Mouse (Mus musculus) frontal cortex, postnatal 10 days (tissue): ENCODE data around the gene Rabepk.
A peak's percentile ranks its signal among the peaks of the same experiment; 100 is the strongest.
"Not testable (repeated sequence)": the region's sequence is repeated elsewhere in the genome, so short reads cannot be mapped to it uniquely, and the experiment has no call there.

ENCODE experiments used
- DNase-seq, 2 experiments: peaks; one replicate each; pipeline ENCODE4 v3.0.0; 2022; ENCODE audit warnings: low spot score in 2 of 2, mixed read lengths in 1 of 2

Rabepk gene

DNA sequence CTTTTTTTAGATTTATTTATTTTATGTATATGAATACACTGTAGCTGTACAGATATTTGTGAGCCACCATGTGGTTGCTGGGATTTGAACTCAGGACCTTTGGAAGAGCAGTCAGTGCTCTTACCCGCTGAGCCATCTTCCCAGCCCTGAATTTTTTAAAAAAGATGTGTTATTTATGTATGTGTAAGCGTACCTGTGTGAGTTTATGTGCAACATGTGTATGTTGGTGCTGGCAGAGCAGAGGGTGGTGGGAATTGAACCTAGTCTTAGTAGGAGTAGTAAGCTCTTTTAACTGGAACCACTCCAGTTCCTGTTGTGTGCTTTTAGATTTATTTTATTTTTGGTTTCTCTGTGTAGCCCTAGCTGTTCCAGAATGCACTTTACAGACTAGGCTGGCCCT is 4.5 kb upstream of the Rabepk start:
- no peak for DNase-seq

DNA sequence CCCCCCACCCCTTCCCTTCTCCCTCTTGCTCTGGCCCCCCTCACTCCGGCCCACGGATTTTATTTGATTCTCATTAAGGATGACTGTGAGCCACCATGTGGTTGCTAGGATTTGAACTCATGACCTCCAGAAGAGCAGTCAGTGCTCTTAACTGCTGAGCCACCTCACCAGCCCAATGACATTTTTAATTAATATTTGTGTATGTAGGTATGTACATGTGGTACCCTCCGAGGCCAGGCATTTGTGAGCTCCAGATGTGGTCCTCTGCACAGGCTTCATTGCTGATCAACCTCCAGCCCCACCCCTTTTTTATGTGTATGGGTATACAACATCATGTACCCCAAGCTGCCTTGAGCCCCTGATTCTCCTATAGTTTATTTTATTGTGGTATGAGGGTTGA is 4.0 kb upstream of the Rabepk start:
- DNase-seq: no peak

DNA sequence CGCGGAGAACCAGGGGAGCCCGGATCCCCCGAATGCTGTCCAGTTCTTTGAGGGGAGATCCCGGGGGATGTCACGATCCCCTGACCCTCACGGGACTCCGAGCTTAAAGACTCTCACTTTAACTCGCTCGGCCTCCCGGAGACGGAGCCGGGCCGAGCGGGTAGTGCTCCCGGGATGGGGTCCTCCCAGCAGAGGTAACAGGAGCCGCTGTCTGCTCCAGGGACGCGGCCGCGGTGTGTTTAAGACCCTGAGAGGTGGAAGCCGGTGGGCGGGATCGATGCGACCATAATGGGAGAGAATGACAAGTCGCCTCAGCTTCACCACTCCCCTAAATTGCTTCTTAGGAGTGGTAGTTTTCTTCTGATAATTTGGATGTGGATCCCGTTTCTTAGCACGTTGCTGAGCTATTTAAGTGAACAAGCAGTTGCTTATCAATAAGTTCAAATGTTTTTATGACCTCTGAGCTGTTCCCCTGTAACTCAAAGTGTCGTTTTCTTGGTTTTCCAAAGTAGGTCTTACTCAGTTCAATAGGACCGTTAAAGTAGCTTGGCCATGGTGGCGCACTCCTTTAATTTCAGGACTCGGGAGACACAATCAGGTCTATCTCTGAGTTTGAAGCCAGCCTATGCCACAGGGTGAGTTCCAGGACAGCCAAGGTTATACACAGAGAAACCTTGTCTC is 3.0 kb upstream of the Rabepk start:
- peak in 1 of 2 experiments; percentile 41 for DNase-seq

DNA sequence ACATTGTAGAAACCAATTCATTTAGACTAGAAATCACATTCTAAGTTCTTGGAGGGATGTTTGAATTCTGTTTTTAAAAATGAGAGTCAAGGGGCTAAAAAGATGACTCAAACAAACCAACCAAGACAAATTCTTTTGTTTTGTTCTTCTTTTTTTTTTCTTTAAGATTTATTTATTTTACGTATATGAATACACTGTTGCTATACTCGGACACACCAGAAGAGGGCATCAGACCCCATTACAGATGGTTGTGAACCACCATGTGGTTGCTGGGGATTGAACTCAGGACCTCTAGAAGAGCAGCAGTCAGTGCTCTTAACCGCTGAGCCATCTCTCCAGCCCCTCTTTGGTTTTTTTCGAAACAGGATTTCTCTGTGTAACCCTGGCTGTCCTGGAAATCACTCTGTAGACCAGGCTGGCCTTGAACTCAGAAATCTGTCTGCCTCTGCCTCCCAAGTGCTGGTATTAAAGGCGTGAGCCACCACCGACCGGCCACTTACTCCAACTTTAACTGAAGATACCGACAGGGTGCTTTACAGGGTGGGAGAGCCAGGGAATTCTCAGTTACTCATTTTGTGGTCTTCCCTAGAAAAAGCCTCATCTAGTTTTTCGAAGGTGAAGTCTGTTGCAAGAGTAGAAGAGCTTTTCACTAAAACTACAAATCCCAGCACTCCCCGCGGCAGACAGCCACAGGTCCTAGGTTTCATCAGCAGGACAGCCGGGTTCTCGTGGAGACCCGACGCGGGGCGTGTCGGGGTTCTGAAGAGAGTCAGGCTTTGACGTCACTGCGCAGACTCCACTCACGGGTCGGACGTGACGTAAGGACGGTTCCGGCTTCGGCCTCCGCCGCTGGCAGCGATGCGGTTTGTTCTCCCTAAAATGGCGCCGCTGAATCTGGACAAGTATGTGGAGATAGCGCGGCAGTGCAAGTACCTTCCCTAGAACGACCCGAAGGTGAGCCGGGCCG is 2.1 kb upstream of the Rabepk start:
- DNase-seq: peak; percentile 96 to 97

DNA sequence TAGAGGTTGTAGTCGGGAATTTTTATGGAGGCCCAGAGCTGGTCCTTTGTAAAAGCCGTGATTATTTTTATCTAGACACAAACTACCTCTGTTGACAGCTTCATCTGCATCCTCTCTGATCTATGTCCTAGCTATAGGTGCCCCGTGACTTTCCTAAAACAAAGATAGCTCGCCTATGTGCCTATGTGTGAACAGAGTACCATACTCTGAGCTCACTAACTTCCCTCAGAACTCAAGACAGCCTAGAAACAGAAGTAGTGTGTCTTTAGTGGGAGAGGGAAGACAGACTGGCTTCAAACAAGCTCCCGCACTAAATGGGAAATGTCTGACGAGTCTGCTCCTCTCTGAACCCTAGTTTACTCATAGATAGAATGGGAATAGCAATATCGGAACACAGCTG is 659 bp upstream of the Rabepk start:
- no peak for DNase-seq

DNA sequence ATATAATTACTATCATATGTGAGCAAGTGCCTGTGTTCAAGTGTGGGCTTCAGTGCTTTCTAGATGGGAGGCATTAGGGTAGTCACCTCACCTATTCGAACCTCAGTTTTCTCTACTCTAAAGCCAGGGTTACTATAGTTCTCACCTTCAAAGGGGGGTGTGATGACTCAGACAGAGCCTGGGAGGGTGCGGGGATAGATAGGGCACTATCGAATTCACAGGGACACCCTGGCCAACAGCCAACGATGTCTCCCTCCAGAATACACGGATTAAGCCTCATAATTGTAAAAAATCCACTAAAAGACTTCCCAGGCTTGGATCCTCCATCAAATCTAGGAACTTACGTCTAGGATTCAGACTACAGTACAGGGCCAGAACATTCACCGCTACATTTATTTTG is 4.3 kb downstream of the Rabepk start:
- no peak for DNase-seq

DNA sequence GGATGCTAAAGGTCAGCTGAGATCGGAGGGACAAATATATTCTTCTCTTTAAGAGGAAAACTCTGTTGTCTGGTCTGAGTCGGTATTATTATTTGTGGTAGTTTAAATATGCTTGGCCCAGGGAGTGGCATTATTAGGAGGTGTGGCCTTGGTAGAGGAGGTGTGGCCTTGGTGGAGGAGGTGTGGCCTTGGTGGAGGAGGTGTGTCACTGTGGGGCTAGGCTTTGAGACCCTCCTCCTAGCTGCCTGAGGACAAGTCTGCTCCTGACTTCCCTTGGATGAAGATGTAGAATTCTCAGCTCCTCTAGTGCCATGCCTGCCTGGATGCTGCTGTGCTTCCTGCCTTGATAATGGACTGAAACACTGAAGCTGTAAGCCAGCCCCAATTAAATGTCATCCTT is 5.2 kb downstream of the Rabepk start:
- no peak for DNase-seq

DNA sequence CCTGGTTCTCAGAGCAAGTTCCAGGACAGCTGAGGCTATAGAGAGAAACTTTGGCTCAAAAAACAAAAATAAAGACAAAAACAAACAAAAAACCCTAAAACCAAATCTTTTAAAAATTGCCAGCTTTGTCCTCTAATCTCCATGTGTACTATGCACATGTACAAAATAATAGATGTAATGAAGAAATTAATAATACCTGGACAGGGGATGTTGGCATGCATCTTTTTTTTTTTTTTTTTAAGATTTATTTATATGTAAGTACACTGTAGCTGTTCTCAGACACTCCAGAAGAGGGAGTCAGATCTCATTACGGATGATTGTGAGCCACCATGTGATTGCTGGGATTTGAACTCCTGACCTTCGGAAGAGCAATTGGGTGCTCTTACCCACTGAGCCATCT is 7.2 kb downstream of the Rabepk start:
- DNase-seq: not testable (repeated sequence)

DNA sequence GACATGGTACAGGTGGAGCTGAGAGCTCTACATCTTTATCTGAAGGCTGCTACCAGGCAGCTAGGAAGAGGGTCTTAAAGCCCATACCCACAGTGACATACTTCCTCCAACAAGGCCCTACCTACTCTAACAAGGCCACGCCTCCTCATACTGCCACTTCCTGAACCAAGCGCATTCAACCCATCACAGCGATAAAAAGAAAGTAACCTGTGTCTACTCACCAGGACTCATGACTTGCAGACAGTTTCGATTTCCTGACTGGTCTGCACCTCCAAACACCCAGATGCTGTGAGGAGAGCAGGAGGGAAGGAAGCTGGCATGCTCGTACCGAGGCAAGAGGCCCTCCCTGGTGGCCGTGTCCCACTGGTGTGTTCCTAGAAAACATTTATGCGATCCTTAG is 9.4 kb downstream of the Rabepk start:
- DNase-seq: no peak

DNA sequence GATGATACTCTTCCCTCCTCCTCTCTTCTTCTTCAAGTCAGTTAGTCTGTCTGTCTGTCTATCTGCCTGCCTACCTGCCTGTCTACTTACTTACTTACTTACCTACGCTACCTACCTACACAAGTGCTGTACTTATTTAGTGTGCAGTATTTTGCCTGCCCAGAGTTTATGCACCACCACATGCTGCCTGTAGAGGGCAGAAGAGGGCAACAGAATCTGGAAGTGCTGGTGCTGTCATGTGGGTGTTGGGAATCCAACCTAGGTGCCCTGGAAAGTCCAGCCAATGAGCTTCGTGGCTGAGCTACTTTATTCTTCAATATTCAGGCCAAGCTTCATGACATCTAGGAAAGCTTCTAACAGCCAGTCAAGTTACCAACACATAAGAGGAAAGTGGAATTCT is 15.6 kb downstream of the Rabepk start:
- no peak for DNase-seq

DNA sequence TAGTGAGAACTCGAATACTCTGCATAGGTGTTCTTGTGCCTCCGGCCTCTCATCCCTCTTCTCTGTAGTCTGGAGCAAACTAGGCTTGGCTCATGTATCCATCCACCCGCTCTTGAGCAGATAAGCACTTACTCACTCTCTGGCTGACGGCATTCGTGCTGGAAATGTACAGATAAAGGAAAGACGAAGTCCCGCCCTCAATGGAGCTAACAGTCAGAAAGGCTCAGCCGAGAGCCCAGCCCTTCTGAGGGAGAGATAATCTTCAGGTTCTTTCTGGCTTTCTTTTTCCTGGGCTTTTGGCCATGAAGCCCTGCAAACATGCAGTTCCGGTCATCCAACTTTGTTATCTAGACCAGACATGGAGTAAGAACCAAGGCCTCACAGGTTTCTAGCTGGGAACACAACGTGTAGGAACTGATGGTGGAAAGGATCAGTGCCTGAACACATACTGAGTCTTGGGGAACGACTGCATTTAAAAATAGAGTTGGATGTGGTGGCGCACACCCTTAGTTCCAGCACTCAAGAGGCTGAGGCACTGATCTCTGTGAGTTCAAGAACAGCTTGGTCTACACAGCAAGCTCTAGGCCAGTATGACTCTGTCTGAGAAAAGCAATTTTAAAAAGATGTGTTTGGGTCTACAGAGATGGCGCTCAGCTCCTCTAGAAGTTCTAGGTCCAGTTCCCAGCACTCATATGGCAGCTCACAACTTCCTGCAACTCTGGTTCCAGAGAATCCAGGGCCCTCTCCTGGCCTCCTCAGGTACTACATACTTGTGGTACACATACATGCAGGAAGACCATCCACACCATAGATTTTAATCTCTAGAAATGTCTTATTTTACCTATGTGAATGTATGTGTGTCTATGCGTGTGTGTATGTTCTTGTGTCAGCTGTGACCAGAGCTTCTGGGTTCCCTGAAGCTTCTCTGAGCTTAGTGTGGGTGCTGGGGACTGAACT is 16.4 kb downstream of the Rabepk start:
- no peak for DNase-seq

DNA sequence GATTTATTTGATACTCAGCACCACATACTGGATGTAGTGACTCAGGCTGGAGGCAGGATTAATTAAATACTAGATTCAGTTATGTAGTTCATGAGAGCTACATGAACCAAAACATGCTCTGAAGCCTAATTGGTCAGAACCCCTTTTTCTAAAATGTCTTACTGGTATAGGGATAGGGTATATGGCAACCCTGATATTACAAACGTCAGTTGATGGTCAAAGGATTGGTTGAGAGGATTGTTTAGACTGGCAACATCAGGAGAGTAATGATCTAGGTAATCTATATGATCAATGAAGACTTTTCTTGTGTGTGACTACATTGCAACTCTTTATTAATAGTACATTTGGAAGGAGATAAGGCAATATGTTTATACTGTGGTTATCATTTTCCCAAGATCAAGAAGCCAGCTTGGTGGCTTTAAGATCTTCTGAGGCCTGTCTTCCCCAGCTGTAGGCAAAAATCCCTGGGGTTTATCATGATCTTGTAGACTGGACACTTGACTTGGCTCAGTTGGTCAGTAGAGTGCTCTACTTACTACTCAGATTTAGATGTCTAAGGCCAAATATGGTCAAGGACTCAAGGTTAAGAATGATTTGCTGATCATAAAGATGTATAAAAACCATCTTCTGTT is 22.4 kb downstream of the Rabepk start:
- DNase-seq: no peak

DNA sequence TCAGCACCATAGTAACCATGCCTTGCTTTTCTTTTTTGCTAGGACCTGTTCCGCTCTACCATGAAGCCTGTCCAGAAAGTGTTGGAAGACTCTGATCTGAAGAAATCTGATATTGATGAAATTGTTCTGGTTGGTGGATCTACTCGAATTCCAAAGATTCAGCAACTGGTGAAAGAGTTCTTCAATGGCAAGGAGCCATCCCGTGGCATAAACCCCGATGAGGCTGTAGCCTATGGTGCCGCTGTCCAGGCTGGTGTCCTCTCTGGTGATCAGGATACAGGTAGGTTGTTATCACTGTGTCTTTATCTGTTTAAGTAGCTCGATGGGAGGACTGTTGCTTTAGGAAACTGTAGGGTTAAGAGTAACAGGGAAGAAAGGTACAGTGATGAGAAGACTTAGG is 25.2 kb downstream of the Rabepk start:
- no peak for DNase-seq

DNA sequence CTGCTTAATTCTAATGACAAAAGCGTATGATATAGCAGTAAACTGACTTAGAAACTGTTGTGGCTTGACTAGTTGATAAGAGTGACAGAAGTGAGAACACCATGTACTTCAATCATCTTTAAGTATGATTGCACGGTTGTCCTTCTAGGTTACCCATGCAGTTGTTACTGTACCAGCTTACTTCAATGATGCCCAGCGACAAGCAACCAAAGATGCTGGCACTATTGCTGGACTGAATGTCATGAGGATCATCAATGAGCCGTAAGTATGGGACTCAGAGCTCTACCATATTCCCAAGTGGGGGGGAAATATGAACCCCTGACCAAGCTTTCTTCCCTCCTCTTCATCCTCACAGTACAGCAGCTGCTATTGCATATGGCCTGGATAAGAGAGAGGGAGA is 26.0 kb downstream of the Rabepk start:
- no peak for DNase-seq

DNA sequence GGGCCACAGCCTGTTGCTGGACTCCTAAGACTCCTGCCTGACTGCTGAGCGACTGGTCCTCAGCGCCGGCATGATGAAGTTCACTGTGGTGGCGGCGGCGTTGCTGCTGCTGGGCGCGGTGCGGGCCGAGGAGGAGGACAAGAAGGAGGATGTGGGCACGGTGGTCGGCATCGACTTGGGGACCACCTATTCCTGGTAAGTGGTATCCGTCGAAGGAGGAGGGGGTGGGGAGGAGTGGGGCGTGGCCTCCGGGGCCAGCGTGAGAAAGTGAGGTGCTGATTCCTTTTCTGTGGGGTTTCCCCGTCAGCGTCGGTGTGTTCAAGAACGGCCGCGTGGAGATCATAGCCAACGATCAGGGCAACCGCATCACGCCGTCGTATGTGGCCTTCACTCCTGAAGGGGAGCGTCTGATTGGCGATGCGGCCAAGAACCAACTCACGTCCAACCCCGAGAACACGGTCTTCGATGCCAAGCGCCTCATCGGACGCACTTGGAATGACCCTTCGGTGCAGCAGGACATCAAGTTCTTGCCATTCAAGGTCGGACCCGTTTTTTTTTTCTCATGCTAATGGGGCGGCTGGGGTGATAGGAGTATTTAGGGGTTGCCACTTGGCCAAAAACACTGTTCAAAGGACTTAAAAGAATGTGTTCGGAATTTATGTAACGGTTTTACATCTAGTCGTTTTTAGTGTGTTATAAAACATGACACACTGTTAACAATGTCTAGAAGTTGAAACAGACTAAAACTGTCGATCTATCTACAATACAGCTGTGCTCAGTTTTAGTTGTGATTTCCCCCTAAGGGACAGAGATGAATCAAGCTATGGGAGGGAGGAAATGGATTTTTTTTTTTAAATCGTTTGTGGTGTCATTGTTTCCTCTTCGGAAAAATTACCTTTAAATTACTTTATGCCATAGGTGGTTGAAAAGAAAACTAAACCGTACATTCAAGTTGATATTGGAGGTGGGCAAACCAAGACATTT is 27.2 kb downstream of the Rabepk start:
- no peak for DNase-seq

DNA sequence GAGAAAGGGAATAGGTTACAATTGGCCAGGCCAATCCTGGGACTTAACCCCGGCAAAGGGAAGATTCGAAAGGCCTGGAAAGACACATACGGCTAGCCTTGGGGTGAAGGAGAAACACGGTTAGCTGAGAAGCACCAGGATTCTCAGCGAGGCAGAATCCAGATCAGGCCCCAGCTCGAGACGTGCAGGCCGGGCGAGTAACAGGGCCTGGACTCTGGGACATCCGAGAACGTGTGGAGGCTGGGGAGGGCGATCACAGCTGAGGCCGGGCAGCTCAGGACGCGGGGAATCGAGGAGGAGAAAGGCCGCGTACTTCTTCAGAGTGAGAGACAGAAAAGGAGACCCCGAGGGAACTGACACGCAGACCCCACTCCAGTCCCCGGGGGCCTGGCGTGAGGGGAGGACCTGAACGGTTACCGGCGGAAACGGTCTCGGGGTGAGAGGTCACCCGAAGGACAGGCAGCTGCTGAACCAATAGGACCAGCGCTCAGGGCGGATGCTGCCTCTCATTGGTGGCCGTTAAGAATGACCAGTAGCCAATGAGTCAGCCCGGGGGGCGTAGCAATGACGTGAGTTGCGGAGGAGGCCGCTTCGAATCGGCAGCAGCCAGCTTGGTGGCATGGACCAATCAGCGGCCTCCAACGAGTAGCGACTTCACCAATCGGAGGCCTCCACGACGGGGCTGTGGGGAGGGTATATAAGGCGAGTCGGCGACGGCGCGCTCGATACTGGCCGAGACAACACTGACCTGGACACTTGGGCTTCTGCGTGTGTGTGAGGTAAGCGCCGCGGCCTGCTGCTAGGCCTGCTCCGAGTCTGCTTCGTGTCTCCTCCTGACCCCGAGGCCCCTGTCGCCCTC is 28.1 kb downstream of the Rabepk start, which contains the start of gene Hspa5:
Gene Hspa5, plus strand, starts transcription at position 603 of the 859 bp plus-strand sequence.
- peak; percentile 99 to 100 for DNase-seq

DNA sequence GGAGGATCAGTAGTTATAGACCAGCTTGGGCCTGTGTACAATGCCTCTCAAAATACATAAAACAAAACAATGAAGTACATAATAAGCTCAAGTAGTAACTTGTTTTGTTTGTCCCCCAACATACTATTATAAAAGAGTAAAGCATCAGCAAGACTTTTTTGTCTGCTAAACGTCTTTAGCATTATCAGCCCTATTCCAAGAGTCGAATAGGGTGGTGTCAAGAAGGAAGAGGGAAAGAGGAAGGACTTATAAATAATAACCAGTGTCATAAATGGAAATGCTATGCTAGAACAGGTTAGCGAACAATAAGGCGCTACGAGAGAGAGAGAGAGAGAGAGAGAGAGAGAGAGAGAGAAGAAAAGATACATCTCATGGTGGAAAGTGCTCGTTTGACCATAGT is 28.8 kb downstream of the Rabepk start:
- no peak for DNase-seq

DNA sequence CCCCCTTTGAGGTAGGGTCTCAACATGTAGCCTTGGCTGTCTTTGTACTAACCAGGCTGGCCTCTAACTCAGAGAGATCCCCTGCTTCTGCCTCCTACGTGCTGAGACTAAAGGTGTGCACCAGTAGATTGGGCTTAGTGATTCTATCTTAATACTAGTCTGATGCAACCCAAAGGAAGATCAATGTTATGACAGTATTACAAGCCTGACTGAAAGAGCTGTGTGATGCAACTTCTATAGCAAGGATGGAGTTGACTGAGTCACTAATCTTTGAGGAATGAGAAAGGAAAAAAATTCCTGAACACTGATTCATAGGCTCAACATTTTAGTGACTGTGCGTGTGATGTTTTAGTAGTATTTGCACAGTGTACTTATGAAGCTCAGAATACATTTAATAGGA is 29.7 kb downstream of the Rabepk start:
- DNase-seq: no peak

DNA sequence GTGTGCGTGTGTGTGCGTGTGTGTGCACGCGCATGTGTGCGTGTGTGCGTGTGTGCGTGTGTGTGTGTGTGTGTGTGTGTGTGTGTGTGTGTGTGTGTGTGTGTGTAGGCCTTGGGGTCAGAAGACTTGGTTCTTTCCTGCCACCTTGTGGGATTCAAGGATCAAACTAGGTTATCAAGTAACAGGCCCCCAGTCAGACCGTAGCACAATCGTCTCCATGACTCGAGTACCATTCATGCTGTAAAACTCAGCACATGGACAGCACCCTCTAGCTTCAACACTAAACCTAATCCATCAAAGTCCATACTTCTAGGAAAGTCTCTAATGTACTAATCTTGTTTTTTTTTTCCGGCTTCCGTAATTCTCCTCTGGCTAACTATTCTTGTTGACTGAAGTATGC is 34.9 kb downstream of the Rabepk start:
- no peak for DNase-seq
